Mouse (Mus musculus): ENCODE results near the gene Atxn1l.

DNA sequence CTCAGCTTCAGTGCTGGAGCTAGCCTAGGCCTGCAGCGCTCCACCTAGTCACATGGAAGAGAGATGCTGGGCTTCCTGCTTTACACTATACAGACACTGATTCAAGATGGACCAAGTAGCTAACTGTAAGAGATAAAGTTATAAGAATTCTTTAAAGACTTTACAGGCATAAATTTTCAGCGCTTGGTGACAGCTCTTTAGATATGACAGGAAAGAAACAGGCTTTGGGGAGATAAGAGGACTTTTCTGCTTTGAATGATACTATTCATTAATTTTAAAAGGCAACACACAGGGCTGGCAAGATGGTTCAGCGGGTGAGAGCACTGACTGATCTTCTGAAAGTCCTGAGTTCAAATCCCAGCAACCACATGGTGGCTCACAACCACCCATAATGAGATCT, 39.1 kb downstream of the Atxn1l start:
- TF ChIP-seq CTCF (conservative IDR thresholded peaks at IDR 0.05 in 1 of 2, IDR thresholded peaks at IDR 0.05 in 1 of 2; ENCODE audit: low read depth in 2 of 2, low read length in 2 of 2) (no peak), ZNF384 (IDR thresholded peaks at IDR 0.05; ENCODE audit: low read depth, low read length) (no peak), ZKSCAN1 (IDR thresholded peaks at IDR 0.05; ENCODE audit: borderline replicate concordance, low read depth, low read length) (no peak), ZMIZ1 (IDR thresholded peaks at IDR 0.05; ENCODE audit: low read depth, low read length) (no peak), EP300 (IDR thresholded peaks at IDR 0.05; ENCODE audit: low read length) (no peak), POLR2A (IDR thresholded peaks at IDR 0.05; ENCODE audit: low read depth, low read length) (no peak)
